Mouse (Mus musculus) hindbrain, embryonic 12.5 days (tissue): Measurements from ENCODE around the gene Ppfibp2. TPM values are rescaled to one million over a fixed set of nuclear protein-coding genes. Genes with fewer than 3 reads are reported as not detected.

Experiments
- ATAC-seq: fragments of 200-750 bp; cut with Nextera tagmentation; 2 replicates; pipeline ENCODE4 v1.8.0; 2017; ENCODE audit warnings: moderate TSS enrichment; ENCODE audit not compliant: low FRiP score
- H3K27ac ChIP-seq: fragments of 300-500 bp; sonication (generic); 2 replicates; pipeline ENCODE4 v1.5.1; 2016; ENCODE audit warnings: mild to moderate bottlenecking
- H3K27me3 ChIP-seq: fragments of 300-500 bp; sonication (generic); 2 replicates; pipeline ENCODE4 v1.6.1; 2016; ENCODE audit warnings: mild to moderate bottlenecking
- H3K36me3 ChIP-seq: fragments of 300-500 bp; sonication (generic); 2 replicates; pipeline ENCODE4 v1.6.1; 2016; ENCODE audit warnings: mild to moderate bottlenecking
- H3K4me1 ChIP-seq: fragments of 300-500 bp; sonication (generic); 2 replicates; pipeline ENCODE4 v1.6.1; 2016
- H3K4me2 ChIP-seq: fragments of 300-500 bp; sonication (generic); replicated peaks from 2 replicates; pipeline ENCODE4 v1.6.1; 2016; ENCODE audit warnings: mild to moderate bottlenecking
- H3K4me3 ChIP-seq: fragments of 300-500 bp; sonication (generic); 2 replicates; pipeline ENCODE4 v1.5.1; 2016; ENCODE audit warnings: mild to moderate bottlenecking
- H3K9ac ChIP-seq: fragments of 300-500 bp; sonication (generic); 2 replicates; pipeline ENCODE4 v1.6.1; 2016; ENCODE audit warnings: mild to moderate bottlenecking, moderate library complexity
- H3K9me3 ChIP-seq: fragments of 300-500 bp; sonication (generic); replicated peaks from 2 replicates; pipeline ENCODE4 v1.6.1; 2016; ENCODE audit warnings: mild to moderate bottlenecking
- WGBS: fragments of 180-500 bp; shearing (Covaris S2); methylation state at CpG from one replicate; pipeline ENCODE4 v1.1.7; 2016; 5-methylcytosine and 5-hydroxymethylcytosine counted together
- polyA plus RNA-seq: library from polyadenylated mRNA; unstranded; fragments of >200 nt; fragmentation: Nextera tagmentation; extraction: Ambion mirVana; gene quantifications from 2 replicates; pipeline ENCODE4 v1.2.1, GENCODE M21; 2016

The Ppfibp2 gene
- 5.3 and 8.2 TPM in 2 replicates for polyA plus RNA-seq

DNA sequence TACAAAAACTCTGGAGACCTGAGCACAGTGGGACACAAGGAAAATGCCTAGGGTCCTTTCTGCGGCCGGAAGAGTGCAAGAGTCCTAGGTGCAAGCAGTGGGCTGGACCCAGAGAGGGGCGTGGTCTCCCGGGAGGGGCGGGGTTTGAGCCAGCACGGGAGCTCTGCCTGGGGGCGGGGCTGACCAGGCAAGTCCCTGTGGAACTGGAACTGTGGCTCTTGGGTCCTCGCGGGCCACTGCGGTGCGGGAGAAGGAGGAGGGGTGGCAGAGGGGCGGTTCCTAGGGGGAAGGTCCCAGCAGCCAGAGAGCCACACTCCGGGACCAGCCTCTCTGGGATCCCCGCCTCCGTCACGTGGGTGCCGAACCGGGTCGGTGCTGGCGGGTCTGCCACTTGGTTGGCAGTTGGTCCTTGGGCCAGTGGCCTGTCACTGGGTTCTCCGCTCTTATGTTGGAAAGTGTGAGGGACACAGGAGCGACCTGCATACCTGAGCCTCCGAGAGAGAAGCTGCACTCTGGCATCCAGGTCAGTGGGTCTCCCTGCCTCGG lies at the start of gene Ppfibp2:
Ppfibp2 (plus strand) TSS at position 351 of the 546 bp plus-strand sequence.
- Histone ChIP-seq H3K36me3 (no peaks in the 10 kb centered on the region), H3K9ac (peak within 1 kb of the TSS; percentile 55), H3K4me3 (peak within 1 kb of the TSS; percentile 56), H3K4me2 (peak within 1 kb of the TSS; percentile 94), H3K9me3 (no peaks in the 10 kb centered on the region), H3K4me1 (peaks cover 6% of the 10 kb centered on the region; the same call in 1 of the 2 replicates), H3K27me3 (peaks cover 8% of the 10 kb centered on the region), H3K27ac (no peak within 1 kb of the TSS)
- WGBS, result 1% methylated on average over 19 of the region's 24 CpGs
- ATAC-seq, result peak; percentile 94

DNA sequence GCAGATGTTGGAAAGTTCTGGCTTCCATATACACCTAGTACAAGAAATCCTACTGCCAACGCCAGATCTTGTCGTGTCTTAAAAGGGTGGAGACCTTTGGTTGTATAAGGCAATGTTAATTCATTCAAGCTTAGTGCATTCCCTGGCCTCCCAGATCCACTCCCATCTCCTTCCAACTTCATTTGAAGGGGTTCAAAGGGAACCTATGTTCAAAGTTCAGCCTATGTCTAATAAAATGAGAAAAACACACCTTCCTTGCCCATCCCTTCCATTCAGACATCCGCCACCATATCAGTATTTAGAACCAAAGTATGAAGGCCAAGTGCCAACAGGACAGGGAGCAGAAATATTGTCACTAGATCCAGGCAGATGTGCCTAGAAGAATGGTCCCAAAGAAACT lies 47.1 kb upstream of the Ppfibp2 start:
- Histone ChIP-seq H3K27ac (no peak overlapping the region), H3K9me3 (no peaks in the 10 kb centered on the region), H3K27me3 (no peaks in the 10 kb centered on the region), H3K4me1 (no peaks in the 10 kb centered on the region), H3K9ac (no peak overlapping the region), H3K4me3 (no peak overlapping the region), H3K4me2 (no peak overlapping the region), H3K36me3 (no peaks in the 10 kb centered on the region)
- ATAC-seq, result no peak
- WGBS, result 90% methylated on average over 3 of the region's 3 CpGs

- no peak overlapping the region for H3K4me2 ChIP-seq
- H3K9ac ChIP-seq, result no peak overlapping the region
- ATAC-seq, result no peak
- no peaks in the 10 kb centered on the region for H3K9me3 ChIP-seq
- WGBS, result 76% methylated on average over 1 of the region's 1 CpGs
- H3K4me3 ChIP-seq, result no peak overlapping the region
- H3K27ac ChIP-seq, result no peak overlapping the region
- no peaks in the 10 kb centered on the region for H3K4me1 ChIP-seq
- H3K27me3 ChIP-seq, result no peaks in the 10 kb centered on the region
- H3K36me3 ChIP-seq, result no peaks in the 10 kb centered on the region
These were observed 41.5 kb upstream of the Ppfibp2 start for GRCm38 (mm10) chr7:107553461-107553860.

- Histone ChIP-seq H3K4me3 (no peak overlapping the region), H3K36me3 (no peaks in the 10 kb centered on the region), H3K4me1 (no peaks in the 10 kb centered on the region), H3K27me3 (no peaks in the 10 kb centered on the region), H3K4me2 (no peak overlapping the region), H3K9me3 (no peaks in the 10 kb centered on the region), H3K9ac (no peak overlapping the region), H3K27ac (no peak overlapping the region)
- no peak for ATAC-seq
- WGBS, result 89% methylated on average over 3 of the region's 3 CpGs
These were observed 39.1 kb upstream of the Ppfibp2 start for GRCm38 (mm10) chr7:107555906-107556305.

DNA sequence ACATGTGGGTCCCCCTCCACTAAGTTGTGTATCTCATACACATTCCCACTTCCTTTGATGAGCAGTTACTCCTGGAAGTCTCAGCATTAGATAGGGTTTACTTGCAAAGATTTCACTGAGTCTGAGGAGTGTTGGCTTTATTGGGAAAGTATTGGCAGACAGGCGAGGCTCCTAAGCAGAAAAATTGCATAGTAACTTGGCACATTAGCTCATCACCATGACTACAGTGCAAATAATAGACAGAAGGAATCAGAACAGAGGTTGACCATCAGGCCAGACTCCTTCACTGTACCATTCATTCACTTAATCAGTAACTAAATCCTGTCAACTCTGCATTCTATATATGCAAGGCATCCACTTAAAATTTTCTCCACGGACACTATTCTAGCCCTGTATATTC lies 34.3 kb upstream of the Ppfibp2 start:
- no peak for ATAC-seq
- Histone ChIP-seq H3K9ac (no peak overlapping the region), H3K4me3 (no peak overlapping the region), H3K27ac (no peak overlapping the region), H3K36me3 (no peaks in the 10 kb centered on the region), H3K4me2 (no peak overlapping the region), H3K27me3 (no peaks in the 10 kb centered on the region), H3K4me1 (no peaks in the 10 kb centered on the region), H3K9me3 (no peaks in the 10 kb centered on the region)
- 80% methylated on average over 2 of the region's 2 CpGs for WGBS

- WGBS, result 81% methylated on average over 3 of the region's 3 CpGs
- no peak overlapping the region for H3K9ac ChIP-seq
- no peaks in the 10 kb centered on the region for H3K4me1 ChIP-seq
- H3K36me3 ChIP-seq, result no peaks in the 10 kb centered on the region
- no peak overlapping the region for H3K27ac ChIP-seq
- no peak overlapping the region for H3K4me3 ChIP-seq
- no peaks in the 10 kb centered on the region for H3K9me3 ChIP-seq
- H3K27me3 ChIP-seq, result no peaks in the 10 kb centered on the region
- H3K4me2 ChIP-seq, result no peak overlapping the region
- ATAC-seq, result no peak
These were observed 33.4 kb upstream of the Ppfibp2 start for GRCm38 (mm10) chr7:107561584-107561983.

- no peak overlapping the region for H3K4me3 ChIP-seq
- no peaks in the 10 kb centered on the region for H3K9me3 ChIP-seq
- no peak overlapping the region for H3K4me2 ChIP-seq
- ATAC-seq, result no peak
- H3K9ac ChIP-seq, result no peak overlapping the region
- 42% methylated on average over 2 of the region's 2 CpGs for WGBS
- no peaks in the 10 kb centered on the region for H3K4me1 ChIP-seq
- no peaks in the 10 kb centered on the region for H3K36me3 ChIP-seq
- H3K27ac ChIP-seq, result no peak overlapping the region
- no peaks in the 10 kb centered on the region for H3K27me3 ChIP-seq
These were observed 31.3 kb upstream of the Ppfibp2 start for GRCm38 (mm10) chr7:107563727-107564126.

DNA sequence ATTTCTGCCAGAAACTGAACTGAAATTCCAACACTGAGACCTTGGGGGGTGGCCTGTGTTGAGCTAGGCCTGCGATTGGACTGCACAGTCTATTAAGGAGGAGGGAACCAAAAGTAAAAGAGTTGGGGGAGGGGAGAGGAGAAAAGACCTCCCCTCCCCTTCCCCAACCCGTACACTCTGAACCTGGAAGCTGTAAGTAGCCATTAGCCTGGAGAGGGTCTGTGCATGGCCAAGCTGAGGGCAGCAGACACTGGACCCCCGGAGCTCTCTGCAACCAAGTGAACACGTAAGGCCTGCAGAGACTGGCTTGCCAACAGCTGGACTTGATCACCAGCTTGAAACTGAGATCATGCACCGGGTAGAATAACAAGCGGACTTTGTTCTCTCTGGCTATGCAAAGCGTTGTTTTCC lies 27.7 kb upstream of the Ppfibp2 start, which contains the start of gene Olfml1:
Olfml1 (plus strand) TSS at position 186 of the 411 bp plus-strand sequence.
- Histone ChIP-seq H3K4me3 (peak within 1 kb of the TSS; percentile 15), H3K9me3 (no peaks in the 10 kb centered on the region), H3K27ac (peak within 1 kb of the TSS; percentile 36; the same call in 1 of the 2 replicates), H3K36me3 (no peaks in the 10 kb centered on the region), H3K4me1 (no peaks in the 10 kb centered on the region), H3K9ac (no peak within 1 kb of the TSS), H3K4me2 (peak within 1 kb of the TSS; percentile 31), H3K27me3 (no peaks in the 10 kb centered on the region)
- WGBS, result 57% methylated on average over 7 of the region's 7 CpGs
- ATAC-seq, result no peak

- Histone ChIP-seq H3K4me1 (no peaks in the 10 kb centered on the region), H3K27ac (peak overlapping the region; percentile 36; the same call in 1 of the 2 replicates), H3K9me3 (no peaks in the 10 kb centered on the region), H3K36me3 (no peaks in the 10 kb centered on the region), H3K4me3 (peak overlapping the region; percentile 15), H3K4me2 (peak overlapping the region; percentile 31), H3K27me3 (no peaks in the 10 kb centered on the region), H3K9ac (no peak overlapping the region)
- WGBS, result 62% methylated on average over 5 of the region's 5 CpGs
- ATAC-seq, result no peak
These were observed 27.3 kb upstream of the Ppfibp2 start for GRCm38 (mm10) chr7:107567674-107568073.

DNA sequence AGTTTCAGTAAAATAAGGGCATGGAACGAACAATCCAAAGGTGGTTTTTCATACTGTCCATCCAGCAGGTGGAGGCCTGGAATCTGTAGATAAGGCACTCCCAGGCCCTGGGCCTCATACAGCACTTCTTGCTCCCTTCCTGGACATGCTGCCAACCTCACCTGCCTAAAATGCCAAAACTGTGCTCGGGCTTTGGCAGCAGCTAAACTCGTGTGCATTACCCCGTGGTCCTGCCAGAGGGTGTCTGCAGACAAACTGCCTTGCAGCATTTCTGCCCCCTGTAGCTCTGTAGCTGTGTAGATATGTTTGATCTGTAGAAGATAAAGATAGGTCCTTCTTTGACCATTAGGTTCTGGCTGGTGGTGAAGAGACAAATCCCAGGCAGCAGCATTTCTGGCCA lies 26.0 kb upstream of the Ppfibp2 start:
- 80% methylated on average over 4 of the region's 4 CpGs for WGBS

DNA sequence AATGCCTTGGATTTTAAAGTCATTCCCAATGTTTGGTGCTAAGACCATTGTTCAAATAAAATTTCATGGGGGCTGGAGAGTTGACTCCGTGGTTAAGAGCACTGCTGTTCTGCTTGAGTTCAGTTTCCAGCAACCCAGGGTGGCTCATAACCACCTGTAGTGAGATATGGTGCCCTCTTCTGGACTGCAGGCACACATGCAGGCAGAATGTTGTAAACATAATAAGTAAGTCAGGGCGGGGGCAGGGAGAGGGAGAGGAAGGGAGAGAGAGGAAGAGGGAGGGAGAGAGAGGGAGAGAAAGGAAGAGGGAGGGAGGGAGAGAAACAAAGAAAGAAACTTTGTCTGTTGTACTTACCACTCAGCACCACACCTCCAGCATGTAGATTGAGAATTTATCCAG lies 21.2 kb upstream of the Ppfibp2 start:
- Histone ChIP-seq H3K4me1 (no peaks in the 10 kb centered on the region), H3K36me3 (no peaks in the 10 kb centered on the region), H3K4me2 (no peak overlapping the region), H3K4me3 (no peak overlapping the region), H3K27me3 (no peaks in the 10 kb centered on the region), H3K9ac (no peak overlapping the region), H3K27ac (no peak overlapping the region), H3K9me3 (no peaks in the 10 kb centered on the region)
- 48% methylated on average over 2 of the region's 2 CpGs for WGBS
- ATAC-seq, result no peak

More for the DNA sequence above, 26.0 kb upstream of the Ppfibp2 start:
- H3K9me3 ChIP-seq, result no peaks in the 10 kb centered on the region
- H3K36me3 ChIP-seq, result no peaks in the 10 kb centered on the region
- no peak overlapping the region for H3K27ac ChIP-seq
- H3K4me2 ChIP-seq, result peak overlapping the region; percentile 19
- H3K9ac ChIP-seq, result no peak overlapping the region
- H3K4me3 ChIP-seq, result no peak overlapping the region
- H3K27me3 ChIP-seq, result no peaks in the 10 kb centered on the region
- no peaks in the 10 kb centered on the region for H3K4me1 ChIP-seq
- ATAC-seq, result no peak

GRCm38 (mm10) chr7:107574276-107574675 lies 20.7 kb upstream of the Ppfibp2 start:
- Histone ChIP-seq H3K27ac (no peak overlapping the region), H3K9me3 (no peaks in the 10 kb centered on the region), H3K36me3 (no peaks in the 10 kb centered on the region), H3K9ac (no peak overlapping the region), H3K4me3 (no peak overlapping the region), H3K4me1 (no peaks in the 10 kb centered on the region), H3K27me3 (no peaks in the 10 kb centered on the region), H3K4me2 (no peak overlapping the region)
- WGBS, result 83% methylated on average over 3 of the region's 3 CpGs
- ATAC-seq, result no peak

GRCm38 (mm10) chr7:107592641-107593040 lies 2.4 kb upstream of the Ppfibp2 start:
- WGBS, result 40% methylated on average over 2 of the region's 2 CpGs
- peaks cover 6% of the 10 kb centered on the region; the same call in 1 of the 2 replicates for H3K4me1 ChIP-seq
- H3K4me3 ChIP-seq, result no peak overlapping the region
- no peak overlapping the region for H3K4me2 ChIP-seq
- ATAC-seq, result no peak
- no peak overlapping the region for H3K9ac ChIP-seq
- no peaks in the 10 kb centered on the region for H3K36me3 ChIP-seq
- H3K27me3 ChIP-seq, result peaks cover 8% of the 10 kb centered on the region
- H3K9me3 ChIP-seq, result no peaks in the 10 kb centered on the region
- H3K27ac ChIP-seq, result no peak overlapping the region
